Mouse (Mus musculus): Measurements from ENCODE around the gene Sowaha.
"Not testable (repeated sequence)": the region's sequence is repeated elsewhere in the genome, so short reads cannot be mapped to it uniquely, and the experiment has no call there.

The Sowaha gene

GRCm38 (mm10) chr11:53433057-53433456, 47.0 kb downstream of the Sowaha start:
- no peak for DNase-seq

- no peak for DNase-seq
Observed at GRCm38 (mm10) chr11:53431347-53432056, 48.6 kb downstream of the Sowaha start.

GRCm38 (mm10) chr11:53430670-53431346, 49.3 kb downstream of the Sowaha start, which contains the start of the genes Uqcrq and Gdf9:
Gene Uqcrq (minus strand): TSS chr11:53430831.
Gene Gdf9 (plus strand): TSS chr11:53431023.
- DNase-seq = peak; percentile 100

- no peak for DNase-seq
Observed at GRCm38 (mm10) chr11:53430300-53430669, 49.8 kb downstream of the Sowaha start.

GRCm38 (mm10) chr11:53429182-53429581, 50.9 kb downstream of the Sowaha start:
- DNase-seq = no peak

GRCm38 (mm10) chr11:53428716-53429057, 51.4 kb downstream of the Sowaha start:
- DNase-seq = no peak

GRCm38 (mm10) chr11:53427993-53428715, 51.9 kb downstream of the Sowaha start:
- DNase-seq = no peak

GRCm38 (mm10) chr11:53426914-53427313, 53.2 kb downstream of the Sowaha start:
- not testable (repeated sequence) for DNase-seq

All from cerebellum, adult 9-10 months (tissue).